9 mouse cellular contexts compared by ENCODE assay signal in the genomic region with DNA sequence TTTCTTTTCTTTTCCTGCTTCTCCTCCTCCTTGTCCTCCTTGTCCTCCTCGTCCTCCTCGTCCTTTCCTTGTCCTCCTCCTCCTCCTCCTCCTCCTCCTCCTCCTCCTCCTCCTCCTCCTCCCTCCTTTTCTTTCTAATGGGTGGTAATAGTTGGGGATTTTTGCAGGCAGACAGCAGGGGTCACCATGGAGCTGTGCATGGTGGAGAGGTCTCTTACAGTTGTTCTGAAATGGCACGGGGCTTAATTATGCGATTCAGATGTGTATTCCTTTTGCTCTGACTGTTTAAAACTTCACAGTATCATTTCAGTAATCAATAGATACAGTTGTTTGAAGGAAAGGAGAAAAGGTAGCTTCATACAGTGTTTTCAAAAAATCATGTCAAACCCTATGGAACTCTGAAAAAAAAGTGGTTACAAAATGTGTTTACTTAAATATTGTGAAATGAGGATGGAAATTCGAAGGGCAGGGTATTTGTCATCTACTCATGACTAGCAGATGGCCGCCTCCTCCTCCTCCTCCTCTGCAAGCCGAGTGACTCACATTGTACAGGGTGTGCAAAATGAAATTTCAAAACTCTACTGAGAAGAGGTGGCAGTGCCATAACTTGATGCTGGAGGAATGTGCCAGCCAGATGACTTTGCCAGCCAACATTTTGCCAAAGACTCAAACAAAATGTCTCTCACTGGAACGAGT.
A peak's percentile ranks its signal among the peaks of the same experiment; 100 is the strongest.
DNase-seq lines count a peak whose midpoint lies in the region; ATAC-seq lines count a peak whose summit lies in the region.
"Had no signal": no experiment of that assay in that cellular context is flagged by ENCODE, and none has a peak within 500 bp of the region (broad histone marks: within the 10 kb centered on the region; RNA-seq: fewer than 3 reads in every experiment).

No protein-coding gene starts in this region.

- no peak for ATAC-seq in embryonic facial prominence, embryonic 11.5 days (replicated peaks; ENCODE audit: insufficient number of reproducible peaks, low FRiP score, low TSS enrichment, low read depth)
- ATAC-seq in megakaryocyte, adult 5-6 weeks (ENCODE audit: poor library complexity, severe bottlenecking): peak; percentile 52; the same call in 1 of the 2 replicates
- no peak for ATAC-seq in forebrain, embryonic 11.5 days (replicated peaks; ENCODE audit: low FRiP score)

- no peaks in the 10 kb centered on the region for H3K27me3 ChIP-seq in embryonic facial prominence, embryonic 11.5 days (ENCODE audit: control insufficient read depth, insufficient read depth, low read length)
- H3K27me3 ChIP-seq in embryonic facial prominence, embryonic 10.5 days (replicated peaks; ENCODE audit: low read depth, poor library complexity, severe bottlenecking): no peaks in the 10 kb centered on the region
- no peaks in the 10 kb centered on the region for H3K27me3 ChIP-seq in forebrain, embryonic 11.5 days (ENCODE audit: control insufficient read depth, insufficient read depth, low read length)
- H3K27me3 ChIP-seq: lung, embryonic 15.5 days had no signal

- WGBS in embryonic facial prominence, embryonic 11.5 days: 59% methylated on average over 8 of the region's 8 CpGs
- WGBS in embryonic facial prominence, embryonic 10.5 days: 70% methylated on average over 8 of the region's 8 CpGs
- 69% methylated on average over 8 of the region's 8 CpGs for WGBS in forebrain, embryonic 11.5 days

- H3K36me3 ChIP-seq in embryonic facial prominence, embryonic 11.5 days (replicated peaks; ENCODE audit: control insufficient read depth, insufficient read depth, low read depth, low read length): no peaks in the 10 kb centered on the region
- no peaks in the 10 kb centered on the region for H3K36me3 ChIP-seq in embryonic facial prominence, embryonic 10.5 days (replicated peaks)
- no peaks in the 10 kb centered on the region for H3K36me3 ChIP-seq in forebrain, embryonic 11.5 days (ENCODE audit: control insufficient read depth, insufficient read depth, low read length)
- H3K36me3 ChIP-seq: lung, embryonic 15.5 days had no signal

- no peaks in the 10 kb centered on the region for H3K4me1 ChIP-seq in embryonic facial prominence, embryonic 11.5 days (ENCODE audit: control insufficient read depth, insufficient read depth, low read length)
- H3K4me1 ChIP-seq in embryonic facial prominence, embryonic 10.5 days: no peaks in the 10 kb centered on the region
- H3K4me1 ChIP-seq in forebrain, embryonic 11.5 days (replicated peaks; ENCODE audit: control insufficient read depth, insufficient read depth, low read length): no peaks in the 10 kb centered on the region
- H3K4me1 ChIP-seq: lung, embryonic 15.5 days had no signal

- no peak overlapping the region for H3K4me2 ChIP-seq in embryonic facial prominence, embryonic 11.5 days (ENCODE audit: low read depth, low read length)
- H3K4me2 ChIP-seq in forebrain, embryonic 11.5 days (ENCODE audit: low read depth, low read length, severe bottlenecking): no peak overlapping the region
- H3K4me2 ChIP-seq: lung, embryonic 15.5 days had no signal

- no peaks in the 10 kb centered on the region for H3K9me3 ChIP-seq in embryonic facial prominence, embryonic 11.5 days (replicated peaks; ENCODE audit: control insufficient read depth, low read length)
- no peaks in the 10 kb centered on the region for H3K9me3 ChIP-seq in embryonic facial prominence, embryonic 10.5 days
- no peaks in the 10 kb centered on the region for H3K9me3 ChIP-seq in forebrain, embryonic 11.5 days (ENCODE audit: control insufficient read depth, low read length)
- H3K9me3 ChIP-seq: lung, embryonic 15.5 days had no signal

- no peak overlapping the region for H3K27ac ChIP-seq in embryonic facial prominence, embryonic 11.5 days (replicated peaks; ENCODE audit: low read depth, low read length)
- H3K27ac ChIP-seq in embryonic facial prominence, embryonic 10.5 days (replicated peaks): no peak overlapping the region
- no peak overlapping the region for H3K27ac ChIP-seq in forebrain, embryonic 11.5 days (ENCODE audit: low read depth, low read length)
- H3K27ac ChIP-seq: lung, embryonic 15.5 days had no signal

- no peak overlapping the region for H3K9ac ChIP-seq in embryonic facial prominence, embryonic 11.5 days (replicated peaks; ENCODE audit: low read length)
- H3K9ac ChIP-seq in forebrain, embryonic 11.5 days (ENCODE audit: low read length): no peak overlapping the region
- H3K9ac ChIP-seq: lung, embryonic 15.5 days had no signal

- no peak overlapping the region for H3K4me3 ChIP-seq in embryonic facial prominence, embryonic 11.5 days (ENCODE audit: low read depth, low read length)
- H3K4me3 ChIP-seq in embryonic facial prominence, embryonic 10.5 days: no peak overlapping the region
- no peak overlapping the region for H3K4me3 ChIP-seq in forebrain, embryonic 11.5 days (ENCODE audit: low read depth, low read length)
- H3K4me3 ChIP-seq: lung, embryonic 15.5 days had no signal

- DNase-seq in embryonic facial prominence, embryonic 11.5 days (ENCODE audit: low spot score): peak; percentile 1
- no peak for DNase-seq in embryonic facial prominence, embryonic 10.5 days (ENCODE audit: low spot score)
- DNase-seq in urinary bladder, postnatal 36 days (ENCODE audit: low spot score in 2 of 2): peak; percentile 3 to 14
- DNase-seq in urinary bladder, adult 2 months (ENCODE audit: low spot score): no peak
- DNase-seq in layer of hippocampus, adult 11-12 months (ENCODE audit: low spot score): peak; percentile 49
- no peak for DNase-seq in thymus, postnatal 25 days
- DNase-seq in forebrain, embryonic 11.5 days (ENCODE audit: low spot score): no peak

Comparison
In these comparisons a context has a peak if more than half of its experiments do, and no peak if none do; other contexts are left out.
1. DNase-seq: peak in embryonic facial prominence, embryonic 11.5 days (single experiment), urinary bladder, postnatal 36 days (2 of 2) and layer of hippocampus, adult 11-12 months (single experiment); none in embryonic facial prominence, embryonic 10.5 days (single experiment), urinary bladder, adult 2 months (single experiment), thymus, postnatal 25 days (single experiment) and forebrain, embryonic 11.5 days (single experiment).